Mouse (Mus musculus) testis, adult 2 months (tissue): ENCODE measurements around the gene Ube2z. TPM values are rescaled to one million over a fixed set of nuclear protein-coding genes. Genes with fewer than 3 reads are reported as not detected.
A peak's percentile ranks its signal among the peaks of the same experiment; 100 is the strongest.

Experiments used
- H3K27ac ChIP-seq: fragments of 200-500 bp; 2 replicates; pipeline ENCODE4 v1.5.1; 2012; ENCODE audit warnings: low read depth, low read length; ENCODE audit not compliant: control insufficient read depth, insufficient read depth
- H3K27me3 ChIP-seq: fragments of 200-500 bp; 2 replicates; pipeline ENCODE4 v1.6.1; 2012; ENCODE audit warnings: mild to moderate bottlenecking, low read length, moderate library complexity; ENCODE audit not compliant: control insufficient read depth, insufficient read depth
- H3K36me3 ChIP-seq: fragments of 200-500 bp; 2 replicates; pipeline ENCODE4 v1.6.1; 2012; ENCODE audit warnings: mild to moderate bottlenecking, low read length; ENCODE audit not compliant: control insufficient read depth, insufficient read depth
- H3K4me1 ChIP-seq: fragments of 200-500 bp; 2 replicates; pipeline ENCODE4 v1.6.1; 2012; ENCODE audit warnings: low read length; ENCODE audit not compliant: control insufficient read depth, insufficient read depth
- H3K4me3 ChIP-seq: fragments of 200-500 bp; 2 replicates; pipeline ENCODE4 v1.5.1; 2012; ENCODE audit warnings: low read depth, mild to moderate bottlenecking, low read length, moderate library complexity, mixed read lengths; ENCODE audit not compliant: control insufficient read depth
- CTCF ChIP-seq: fragments of 200-500 bp; IDR thresholded peaks from 2 replicates; pipeline ENCODE4 v1.5.1; 2012; ENCODE audit warnings: low read depth, mild to moderate bottlenecking, inconsistent platforms, low read length, moderate library complexity; ENCODE audit not compliant: control insufficient read depth, insufficient read depth, insufficient replicate concordance
- POLR2A ChIP-seq: fragments of 200-500 bp; IDR thresholded peaks from 2 replicates; pipeline ENCODE4 v1.6.1; 2012; ENCODE audit warnings: low read depth, mild to moderate bottlenecking, inconsistent platforms, low read length, moderate library complexity; ENCODE audit not compliant: control insufficient read depth
- polyA plus RNA-seq: library from polyadenylated mRNA; depleted of rRNA; stranded (reverse); fragments of >200 nt; gene quantifications from 2 replicates; pipeline ENCODE4 v1.2.3, GENCODE M21; 2012

The Ube2z gene
- polyA plus RNA-seq, 1 experiment = 21.2 TPM

GRCm38 (mm10) chr11:96020622-96021021 is 44.6 kb downstream of the Ube2z start:
- TF ChIP-seq POLR2A = no peak
- TF ChIP-seq CTCF = no peak
- no peak overlapping the region for H3K27ac ChIP-seq
- no peaks in the 10 kb centered on the region for H3K27me3 ChIP-seq
- H3K4me1 ChIP-seq = no peaks in the 10 kb centered on the region
- no peak overlapping the region for H3K4me3 ChIP-seq
- H3K36me3 ChIP-seq = no peaks in the 10 kb centered on the region

- Histone ChIP-seq H3K27ac (no peak overlapping the region), H3K36me3 (no peaks in the 10 kb centered on the region), H3K27me3 (no peaks in the 10 kb centered on the region), H3K4me1 (no peaks in the 10 kb centered on the region), H3K4me3 (no peak overlapping the region)
- TF ChIP-seq POLR2A (no peak), CTCF (no peak)
Observed at GRCm38 (mm10) chr11:96017941-96018351, 47.2 kb downstream of the Ube2z start.

GRCm38 (mm10) chr11:96015421-96015820 is 49.8 kb downstream of the Ube2z start:
- no peak for TF ChIP-seq CTCF
- no peak for TF ChIP-seq POLR2A
- H3K4me3 ChIP-seq = no peak overlapping the region
- no peak overlapping the region for H3K27ac ChIP-seq
- no peaks in the 10 kb centered on the region for H3K27me3 ChIP-seq
- no peaks in the 10 kb centered on the region for H3K4me1 ChIP-seq
- no peaks in the 10 kb centered on the region for H3K36me3 ChIP-seq

GRCm38 (mm10) chr11:96011982-96012381 is 53.2 kb downstream of the Ube2z start:
- 0 out of 2 replicates have a peak, but pooled peaks cover 2% of the 10 kb centered on the region for H3K27me3 ChIP-seq
- H3K27ac ChIP-seq = no peak overlapping the region
- H3K4me1 ChIP-seq = no peaks in the 10 kb centered on the region; the same call in 1 of the 2 replicates
- no peaks in the 10 kb centered on the region for H3K36me3 ChIP-seq
- no peak overlapping the region for H3K4me3 ChIP-seq
- TF ChIP-seq POLR2A (no peak), CTCF (no peak)

- peaks cover 5% of the 10 kb centered on the region for H3K4me1 ChIP-seq
- peaks cover 6% of the 10 kb centered on the region for H3K27me3 ChIP-seq
- no peak for TF ChIP-seq CTCF
- TF ChIP-seq POLR2A = no peak
- H3K4me3 ChIP-seq = no peak overlapping the region
- H3K36me3 ChIP-seq = no peaks in the 10 kb centered on the region
- no peak overlapping the region for H3K27ac ChIP-seq
Observed at GRCm38 (mm10) chr11:96008827-96009226, 56.4 kb downstream of the Ube2z start.

GRCm38 (mm10) chr11:96007516-96008235 is 57.5 kb downstream of the Ube2z start:
- H3K4me1 ChIP-seq = peaks cover 9% of the 10 kb centered on the region
- H3K27ac ChIP-seq = no peak overlapping the region
- TF ChIP-seq POLR2A = no peak
- no peak for TF ChIP-seq CTCF
- H3K4me3 ChIP-seq = peak overlapping the region; percentile 60
- no peaks in the 10 kb centered on the region for H3K36me3 ChIP-seq
- H3K27me3 ChIP-seq = peaks cover 6% of the 10 kb centered on the region

GRCm38 (mm10) chr11:96006852-96007515 is 58.2 kb downstream of the Ube2z start:
- no peak overlapping the region for H3K27ac ChIP-seq
- TF ChIP-seq POLR2A (no peak), CTCF (no peak)
- H3K27me3 ChIP-seq = peaks cover 6% of the 10 kb centered on the region
- H3K4me1 ChIP-seq = peaks cover 9% of the 10 kb centered on the region
- H3K4me3 ChIP-seq = peak overlapping the region; percentile 60
- H3K36me3 ChIP-seq = no peaks in the 10 kb centered on the region
